Mouse (Mus musculus) liver, embryonic 14.5 days (tissue): ENCODE measurements around the gene Sephs1. TPM values are rescaled to one million over a fixed set of nuclear protein-coding genes. Genes with fewer than 3 reads are reported as not detected.

Experiments used
- ATAC-seq: fragments of 200-750 bp; cut with Nextera tagmentation; 2 replicates; pipeline ENCODE4 v1.8.0; 2017; ENCODE audit warnings: moderate number of reproducible peaks, mild to moderate bottlenecking, moderate library complexity; ENCODE audit not compliant: insufficient read depth
- DNase-seq, 3 experiments: peaks; one replicate each; pipeline ENCODE4 v3.0.0-alpha.2; 2012 to 2013; ENCODE audit warnings: low read depth in 3 of 3, low spot score in 3 of 3
- H3K27ac ChIP-seq: fragments of 300-500 bp; sonication (generic); 2 replicates; pipeline ENCODE4 v1.5.1; 2014; ENCODE audit warnings: moderate library complexity, mild to moderate bottlenecking, control low read depth, inconsistent platforms
- H3K27me3 ChIP-seq: fragments of 300-500 bp; sonication (generic); 2 replicates; pipeline ENCODE4 v1.6.1; 2014; ENCODE audit warnings: mild to moderate bottlenecking, low read length, moderate library complexity; ENCODE audit not compliant: control insufficient read depth, insufficient read depth
- H3K36me3 ChIP-seq: fragments of 300-500 bp; sonication (generic); replicated peaks from 2 replicates; pipeline ENCODE4 v1.6.1; 2014; ENCODE audit warnings: low read depth; ENCODE audit not compliant: control insufficient read depth, insufficient read depth
- H3K4me1 ChIP-seq, 2 experiments: fragments of 200-500 bp in 1 of 2; fragments of 300-500 bp in 1 of 2; sonication (generic) in 1 of 2; replicated peaks; 2 replicates each; pipeline ENCODE4 v1.6.1; 2012 to 2014; ENCODE audit warnings: antibody characterized with exemption in 1 of 2, inconsistent platforms in 1 of 2, low read length in 1 of 2; ENCODE audit not compliant: control insufficient read depth in 2 of 2, insufficient read depth in 2 of 2
- H3K4me2 ChIP-seq: fragments of 300-500 bp; sonication (generic); 2 replicates; pipeline ENCODE4 v1.6.1; 2014; ENCODE audit warnings: low read depth, mild to moderate bottlenecking, control low read depth, moderate library complexity
- H3K4me3 ChIP-seq, 2 experiments: fragments of 200-500 bp in 1 of 2; fragments of 300-500 bp in 1 of 2; sonication (generic) in 1 of 2; 2 replicates each; pipeline ENCODE4 v1.5.1; 2012 to 2014; ENCODE audit warnings: low read depth in 2 of 2, low read length in 2 of 2, mild to moderate bottlenecking in 2 of 2, control low read depth in 1 of 2, inconsistent platforms in 1 of 2, moderate library complexity in 1 of 2; ENCODE audit not compliant: insufficient read depth in 1 of 2
- H3K9ac ChIP-seq: fragments of 300-500 bp; sonication (generic); replicated peaks from 2 replicates; pipeline ENCODE4 v1.6.1; 2014; ENCODE audit warnings: mild to moderate bottlenecking, control low read depth, moderate library complexity
- H3K9me3 ChIP-seq: fragments of 300-500 bp; sonication (generic); 2 replicates; pipeline ENCODE4 v1.6.1; 2016; ENCODE audit warnings: low read length, mixed read lengths; ENCODE audit not compliant: control insufficient read depth
- CTCF ChIP-seq: IDR thresholded peaks from 2 replicates; pipeline ENCODE4 v1.5.1; 2016; ENCODE audit warnings: antibody characterized with exemption, low read depth, control low read depth
- EP300 ChIP-seq: IDR thresholded peaks from 2 replicates; pipeline ENCODE4 v1.6.1; 2016; ENCODE audit warnings: antibody characterized with exemption, low read depth
- WGBS: fragments of 180-500 bp; shearing (Covaris S2); extraction: QIAGEN DNeasy Blood & Tissue Kit; methylation state at CpG from one replicate; pipeline ENCODE4 v1.1.7; 2014; ENCODE audit not compliant: insufficient replicate concordance; 5-methylcytosine and 5-hydroxymethylcytosine counted together
- polyA plus RNA-seq, 2 experiments: library from polyadenylated mRNA; depleted of rRNA in 1 of 2; stranded (reverse) in 1 of 2; unstranded in 1 of 2; fragments of >200 nt; fragmentation: Nextera tagmentation in 1 of 2; extraction: Ambion mirVana in 1 of 2; gene quantifications; 2 replicates each; pipeline versions ENCODE4 v1.2.1 to v1.2.3; 2012 to 2014

Sephs1 gene
- polyA plus RNA-seq (2012; rRNA removed) (12.7 and 16.8 TPM in 2 replicates), polyA plus RNA-seq (2014; fragmentation: Nextera tagmentation; extraction: Ambion mirVana) (29.9 and 32.2 TPM in 2 replicates)

- Histone ChIP-seq H3K9ac (peak within 1 kb of the TSS; percentile 96), H3K27ac (peak within 1 kb of the TSS; percentile 74), H3K4me2 (peak within 1 kb of the TSS; percentile 91), H3K36me3 (peaks cover 16% of the 10 kb centered on the region), H3K9me3 (no peaks in the 10 kb centered on the region), H3K4me3 (peak within 1 kb of the TSS; percentile 89 to 94), H3K27me3 (peaks cover 5% of the 10 kb centered on the region), H3K4me1 (peaks cover 6 to 17% of the 10 kb centered on the region in 2 experiments)
- ATAC-seq (peak; percentile 81), DNase-seq (peak; percentile 59 to 61 (median 60))
- WGBS = 1% methylated on average over 92 of the region's 115 CpGs
- TF ChIP-seq CTCF = no peak
- no peak for TF ChIP-seq EP300
Observed at GRCm38 (mm10) chr2:4881350-4882248, at the start of gene Sephs1. Sephs1 (plus strand) TSS chr2:4881564.

GRCm38 (mm10) chr2:4832166-4832565 lies 49.2 kb upstream of the Sephs1 start:
- TF ChIP-seq CTCF = no peak
- TF ChIP-seq EP300 = no peak
- no peaks in the 10 kb centered on the region for H3K27me3 ChIP-seq
- H3K9ac ChIP-seq = no peak overlapping the region
- WGBS = 59% methylated on average over 4 of the region's 4 CpGs
- no peak overlapping the region for H3K4me3 ChIP-seq
- H3K27ac ChIP-seq = no peak overlapping the region
- ATAC-seq (no peak), DNase-seq (no peak)
- H3K36me3 ChIP-seq = no peaks in the 10 kb centered on the region
- H3K9me3 ChIP-seq = no peaks in the 10 kb centered on the region
- peaks cover 0 to 11% of the 10 kb centered on the region in 2 experiments; a peak in 2 of 4 replicates for H3K4me1 ChIP-seq
- H3K4me2 ChIP-seq = no peak overlapping the region

GRCm38 (mm10) chr2:4849449-4849848 lies 31.9 kb upstream of the Sephs1 start:
- ATAC-seq (no peak), DNase-seq (no peak)
- H3K36me3 ChIP-seq = no peaks in the 10 kb centered on the region
- H3K27me3 ChIP-seq = no peaks in the 10 kb centered on the region
- TF ChIP-seq EP300 = no peak
- no peak for TF ChIP-seq CTCF
- H3K9ac ChIP-seq = no peak overlapping the region
- no peak overlapping the region for H3K4me3 ChIP-seq
- no peaks in the 10 kb centered on the region for H3K9me3 ChIP-seq
- no peak overlapping the region for H3K4me2 ChIP-seq
- 68% methylated on average over 2 of the region's 2 CpGs for WGBS
- H3K4me1 ChIP-seq = no peaks in the 10 kb centered on the region
- H3K27ac ChIP-seq = no peak overlapping the region

- no peaks in the 10 kb centered on the region for H3K36me3 ChIP-seq
- no peaks in the 10 kb centered on the region for H3K9me3 ChIP-seq
- ATAC-seq = no peak
- H3K27me3 ChIP-seq = no peaks in the 10 kb centered on the region
- H3K4me3 ChIP-seq = no peak overlapping the region
- TF ChIP-seq CTCF (no peak), EP300 (no peak)
- H3K27ac ChIP-seq = no peak overlapping the region
- no peaks in the 10 kb centered on the region for H3K4me1 ChIP-seq
- H3K4me2 ChIP-seq = no peak overlapping the region
- no peak overlapping the region for H3K9ac ChIP-seq
- WGBS = 40% methylated on average over 5 of the region's 5 CpGs
- DNase-seq = no peak
Observed at GRCm38 (mm10) chr2:4857186-4857585, 24.2 kb upstream of the Sephs1 start.

GRCm38 (mm10) chr2:4858161-4858560 lies 23.2 kb upstream of the Sephs1 start:
- Histone ChIP-seq H3K4me3 (no peak overlapping the region), H3K27ac (no peak overlapping the region), H3K4me1 (no peaks in the 10 kb centered on the region), H3K27me3 (no peaks in the 10 kb centered on the region), H3K9ac (no peak overlapping the region), H3K36me3 (no peaks in the 10 kb centered on the region), H3K9me3 (no peaks in the 10 kb centered on the region), H3K4me2 (no peak overlapping the region)
- TF ChIP-seq EP300 (no peak), CTCF (no peak)
- ATAC-seq (no peak), DNase-seq (no peak)
- 58% methylated on average over 10 of the region's 10 CpGs for WGBS
